Comparison of ENCODE assay signal across 8 mouse cellular contexts in the genomic region with DNA sequence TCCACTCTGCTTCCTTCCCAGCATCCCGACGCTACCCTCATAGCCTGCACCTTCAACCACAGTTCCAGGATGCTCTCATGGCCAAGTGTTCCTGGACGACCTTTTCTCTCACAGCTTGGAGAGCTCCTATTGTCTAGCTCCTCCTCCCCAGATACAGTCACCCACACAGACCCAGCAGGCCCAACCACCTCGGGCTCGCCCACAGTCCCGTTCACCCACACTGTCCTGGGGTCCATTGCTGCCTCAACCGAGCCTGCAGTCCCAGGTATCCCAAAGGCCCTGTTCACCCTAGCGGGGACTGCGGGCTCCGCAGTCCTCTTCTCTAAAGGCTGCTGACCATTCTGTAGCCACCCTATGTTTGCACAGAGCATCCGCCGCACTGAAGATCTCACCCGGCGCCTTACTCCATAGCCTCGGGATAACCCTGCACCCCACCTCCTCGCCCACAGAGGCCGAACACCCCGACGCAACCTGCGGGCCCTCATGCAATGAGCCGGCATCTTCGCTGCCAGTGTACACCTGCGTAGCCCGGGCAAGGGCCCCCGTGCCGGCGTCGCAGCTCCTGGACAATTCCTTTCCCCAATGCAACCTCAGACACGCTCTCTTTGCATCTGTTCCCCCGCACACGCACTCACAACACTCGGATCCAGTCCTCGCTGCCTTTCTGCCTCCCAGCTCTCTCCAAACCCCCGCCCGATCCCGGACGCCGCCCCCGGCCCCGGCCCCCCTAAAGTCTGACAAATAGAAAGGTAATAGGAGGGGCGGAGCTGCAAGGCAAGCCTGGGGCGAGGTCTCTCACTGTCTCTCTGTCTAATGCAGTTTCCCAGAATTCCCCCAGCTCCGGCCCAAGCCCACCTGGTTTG. TPM values are rescaled to one million over a fixed set of nuclear protein-coding genes. Genes with fewer than 3 reads are reported as not detected.
A peak's percentile ranks its signal among the peaks of the same experiment; 100 is the strongest.
DNase-seq lines count a peak whose midpoint lies in the region; ATAC-seq lines count a peak whose summit lies in the region.

A gene (minus strand): TSS at position 500 of the 863 bp plus-strand sequence.

- H3K9me3 ChIP-seq in embryonic facial prominence, embryonic 10.5 days, result no peaks in the 10 kb centered on the region
- no peaks in the 10 kb centered on the region for H3K9me3 ChIP-seq in midbrain, embryonic 11.5 days (ENCODE audit: control insufficient read depth, low read length)

- peaks cover 47% of the 10 kb centered on the region for H3K36me3 ChIP-seq in embryonic facial prominence, embryonic 10.5 days (replicated peaks)
- H3K36me3 ChIP-seq in midbrain, embryonic 11.5 days (ENCODE audit: control insufficient read depth, insufficient read depth, low read length), result no peaks in the 10 kb centered on the region; the same call in 1 of the 2 replicates

- intact Hi-C loops in left cerebral cortex, postnatal 14 days (cut with DNase I), result no loop called here

- peak; percentile 53 for ATAC-seq in midbrain, embryonic 11.5 days (ENCODE audit: low FRiP score)

- H3K27ac ChIP-seq in embryonic facial prominence, embryonic 10.5 days (replicated peaks), result peak within 1 kb of the TSS; percentile 86
- H3K27ac ChIP-seq in midbrain, embryonic 11.5 days (ENCODE audit: low read depth, low read length), result peak within 1 kb of the TSS; percentile 27

- WGBS in embryonic facial prominence, embryonic 10.5 days, result 1% methylated on average over 43 of the region's 43 CpGs
- under 1% methylated on average over 43 of the region's 43 CpGs for WGBS in midbrain, embryonic 11.5 days

- H3K4me3 ChIP-seq in embryonic facial prominence, embryonic 10.5 days, result peak within 1 kb of the TSS; percentile 87
- peak within 1 kb of the TSS; percentile 72 for H3K4me3 ChIP-seq in midbrain, embryonic 11.5 days (ENCODE audit: low read depth, low read length)

- peak within 1 kb of the TSS; percentile 83 for H3K9ac ChIP-seq in midbrain, embryonic 11.5 days (ENCODE audit: low read length)

- no peaks in the 10 kb centered on the region for H3K27me3 ChIP-seq in embryonic facial prominence, embryonic 10.5 days (replicated peaks; ENCODE audit: low read depth, poor library complexity, severe bottlenecking)
- H3K27me3 ChIP-seq in midbrain, embryonic 11.5 days (ENCODE audit: control insufficient read depth, insufficient read depth, low read length), result no peaks in the 10 kb centered on the region

- peak; percentile 39 for DNase-seq in layer of hippocampus, adult 11-12 months (ENCODE audit: low spot score)
- no peak for DNase-seq in layer of hippocampus, adult 9-10 months (ENCODE audit: low spot score)
- DNase-seq in Muller cell, postnatal 12 days (ENCODE audit: inconsistent ontology term), result peak; percentile 25
- DNase-seq in embryonic facial prominence, embryonic 10.5 days (ENCODE audit: low spot score), result peak; percentile 58
- peak; percentile 29 for DNase-seq in heart, postnatal 4 days
- peak; percentile 34 to 59 for DNase-seq in left cerebral cortex, postnatal 14 days (ENCODE audit: low spot score in 2 of 2)
- DNase-seq in midbrain, embryonic 11.5 days (ENCODE audit: low spot score, missing footprints), result peak; percentile 94
- peak; percentile 12 for DNase-seq in thymus, postnatal 0 days (ENCODE audit: low spot score)

- H3K4me2 ChIP-seq in midbrain, embryonic 11.5 days, result peak within 1 kb of the TSS; percentile 91

- peaks cover 37% of the 10 kb centered on the region for H3K4me1 ChIP-seq in embryonic facial prominence, embryonic 10.5 days
- peaks cover 24% of the 10 kb centered on the region for H3K4me1 ChIP-seq in midbrain, embryonic 11.5 days (ENCODE audit: control insufficient read depth, insufficient read depth, low read length)

RNA-seq across cellular contexts. Expression of the gene that starts here (rescaled TPM):
- polyA plus RNA-seq in embryonic facial prominence, embryonic 10.5 days (2016; fragmentation: Nextera tagmentation; extraction: Ambion mirVana), result 0.72 and 0.83 TPM in 2 replicates
- total RNA-seq in heart, postnatal 4 days (2021), result under 1 TPM; 0.45 TPM
- 10 to 100 TPM; 11.8 to 13.3 TPM for total RNA-seq in left cerebral cortex, postnatal 14 days (2021)
- polyA plus RNA-seq in midbrain, embryonic 11.5 days (2014; fragmentation: Nextera tagmentation; extraction: Ambion mirVana), result 0.06 and 0.12 TPM in 2 replicates
- polyA plus RNA-seq in thymus, postnatal 0 days (2015; fragmentation: Nextera tagmentation; extraction: Ambion mirVana), result 0.06 and 0.07 TPM in 2 replicates

Comparison
In these comparisons a context has a peak if more than half of its experiments do, and no peak if none do; other contexts are left out.
1. RNA of the gene that starts here (total RNA-seq): 11.8 to 13.3 TPM in left cerebral cortex, postnatal 14 days; 0.45 TPM in heart, postnatal 4 days; every median in the first group is over 4 times any median in the second.
2. Peak in DNase-seq, H3K4me3 ChIP-seq and H3K27ac ChIP-seq in embryonic facial prominence, embryonic 10.5 days; RNA of the gene not detected or under 1 TPM.
3. Peak in DNase-seq in heart, postnatal 4 days; RNA of the gene not detected or under 1 TPM.
4. Peak in DNase-seq, ATAC-seq, H3K4me3 ChIP-seq, H3K27ac ChIP-seq, H3K9ac ChIP-seq and H3K4me2 ChIP-seq in midbrain, embryonic 11.5 days; RNA of the gene not detected or under 1 TPM.
5. Peak in DNase-seq in thymus, postnatal 0 days; RNA of the gene not detected or under 1 TPM.